11 mouse cellular contexts compared by ENCODE assay signal in genomic region chr11:95631301-95631700, GRCm38 (mm10). TPM values are rescaled to one million over a fixed set of nuclear protein-coding genes. Genes with fewer than 3 reads are reported as not detected.
DNase-seq lines count a peak whose midpoint lies in the region; ATAC-seq lines count a peak whose summit lies in the region.
"Had no signal": no experiment of that assay in that cellular context is flagged by ENCODE, and none has a peak within 500 bp of the region (broad histone marks: within the 10 kb centered on the region; RNA-seq: fewer than 3 reads in every experiment).

No protein-coding gene starts in this region.

- H3K27me3 ChIP-seq in forebrain, embryonic 10.5 days (ENCODE audit: poor library complexity, severe bottlenecking), result peaks cover 53% of the 10 kb centered on the region
- H3K27me3 ChIP-seq in forebrain, embryonic 13.5 days, result peaks cover 15% of the 10 kb centered on the region; the same call in 1 of the 2 replicates
- peaks cover 53% of the 10 kb centered on the region for H3K27me3 ChIP-seq in liver, embryonic 12.5 days (replicated peaks)
- H3K27me3 ChIP-seq in embryonic facial prominence, embryonic 15.5 days, result no peaks in the 10 kb centered on the region; the same call in none of the 2 replicates
- H3K27me3 ChIP-seq in neural tube, embryonic 11.5 days (ENCODE audit: control insufficient read depth, insufficient read depth, low read length), result no peaks in the 10 kb centered on the region

- H3K9me3 ChIP-seq in forebrain, embryonic 10.5 days, result no peaks in the 10 kb centered on the region
- no peaks in the 10 kb centered on the region for H3K9me3 ChIP-seq in forebrain, embryonic 13.5 days (replicated peaks)
- H3K9me3 ChIP-seq in liver, embryonic 12.5 days (replicated peaks), result no peaks in the 10 kb centered on the region
- no peaks in the 10 kb centered on the region for H3K9me3 ChIP-seq in embryonic facial prominence, embryonic 15.5 days (replicated peaks)
- H3K9me3 ChIP-seq in neural tube, embryonic 11.5 days (ENCODE audit: control insufficient read depth, low read length), result no peaks in the 10 kb centered on the region
- H3K9me3 ChIP-seq: liver, embryonic 15.5 days had no signal

- no peaks in the 10 kb centered on the region for H3K36me3 ChIP-seq in forebrain, embryonic 10.5 days (replicated peaks)
- no peaks in the 10 kb centered on the region for H3K36me3 ChIP-seq in forebrain, embryonic 13.5 days (ENCODE audit: poor library complexity, severe bottlenecking)
- H3K36me3 ChIP-seq in liver, embryonic 12.5 days, result no peaks in the 10 kb centered on the region
- no peaks in the 10 kb centered on the region for H3K36me3 ChIP-seq in embryonic facial prominence, embryonic 15.5 days
- no peaks in the 10 kb centered on the region for H3K36me3 ChIP-seq in neural tube, embryonic 11.5 days (ENCODE audit: control insufficient read depth, insufficient read depth, low read length)
- H3K36me3 ChIP-seq: liver, embryonic 15.5 days had no signal

- no peak for DNase-seq in forebrain, embryonic 10.5 days (ENCODE audit: extremely low spot score, low spot score)
- peak; percentile 19 for DNase-seq in liver
- DNase-seq in neural tube, embryonic 11.5 days (ENCODE audit: low spot score), result no peak
- no peak for DNase-seq in ovary, postnatal 14 days (ENCODE audit: low spot score)
- DNase-seq in thymus, postnatal 4 days, result no peak
- DNase-seq: cerebellum, adult 8-10 months; heart, adult 2 months had no signal

- H3K4me2 ChIP-seq in forebrain, embryonic 13.5 days, result no peak overlapping the region
- no peak overlapping the region for H3K4me2 ChIP-seq in liver, embryonic 12.5 days
- 0 out of 2 replicates have a peak overlapping the region, but pooled peaks have one; percentile 15 for H3K4me2 ChIP-seq in embryonic facial prominence, embryonic 15.5 days (replicated peaks)
- H3K4me2 ChIP-seq in neural tube, embryonic 11.5 days (ENCODE audit: low read depth), result no peak overlapping the region
- H3K4me2 ChIP-seq: liver, embryonic 15.5 days had no signal

- peaks cover 52% of the 10 kb centered on the region for H3K4me1 ChIP-seq in forebrain, embryonic 10.5 days
- peaks cover 9% of the 10 kb centered on the region for H3K4me1 ChIP-seq in forebrain, embryonic 13.5 days
- 0 out of 2 replicates have a peak, but pooled peaks cover 8% of the 10 kb centered on the region for H3K4me1 ChIP-seq in liver, embryonic 12.5 days
- H3K4me1 ChIP-seq in embryonic facial prominence, embryonic 15.5 days, result peaks cover 41% of the 10 kb centered on the region
- peaks cover 3% of the 10 kb centered on the region; the same call in 1 of the 2 replicates for H3K4me1 ChIP-seq in neural tube, embryonic 11.5 days (ENCODE audit: control insufficient read depth, insufficient read depth, low read length)
- H3K4me1 ChIP-seq: liver, embryonic 15.5 days had no signal

- no peak overlapping the region for H3K4me3 ChIP-seq in forebrain, embryonic 10.5 days
- no peak overlapping the region for H3K4me3 ChIP-seq in forebrain, embryonic 13.5 days
- no peak overlapping the region for H3K4me3 ChIP-seq in liver, embryonic 12.5 days
- H3K4me3 ChIP-seq in embryonic facial prominence, embryonic 15.5 days (replicated peaks), result no peak overlapping the region
- H3K4me3 ChIP-seq in neural tube, embryonic 11.5 days (ENCODE audit: low read depth, low read length), result no peak overlapping the region
- H3K4me3 ChIP-seq: heart, adult 2 months; liver, embryonic 15.5 days had no signal

- ATAC-seq in forebrain, embryonic 13.5 days, result no peak
- no peak for ATAC-seq in liver, embryonic 12.5 days
- ATAC-seq in embryonic facial prominence, embryonic 15.5 days (ENCODE audit: insufficient number of reproducible peaks, low FRiP score, low TSS enrichment, low read depth), result peak; percentile 72
- no peak for ATAC-seq in neural tube, embryonic 11.5 days (ENCODE audit: insufficient read depth, low FRiP score, low TSS enrichment)

- no peak overlapping the region for H3K9ac ChIP-seq in forebrain, embryonic 13.5 days
- no peak overlapping the region for H3K9ac ChIP-seq in liver, embryonic 12.5 days
- H3K9ac ChIP-seq in embryonic facial prominence, embryonic 15.5 days, result no peak overlapping the region
- H3K9ac ChIP-seq in neural tube, embryonic 11.5 days (ENCODE audit: low read length), result no peak overlapping the region
- H3K9ac ChIP-seq: liver, embryonic 15.5 days had no signal

- H3K27ac ChIP-seq in forebrain, embryonic 10.5 days, result peak overlapping the region; percentile 78
- H3K27ac ChIP-seq in forebrain, embryonic 13.5 days, result no peak overlapping the region
- no peak overlapping the region for H3K27ac ChIP-seq in liver, embryonic 12.5 days
- H3K27ac ChIP-seq in embryonic facial prominence, embryonic 15.5 days (replicated peaks), result peak overlapping the region; percentile 77
- H3K27ac ChIP-seq in neural tube, embryonic 11.5 days (ENCODE audit: low read depth, low read length), result peak overlapping the region; percentile 34; the same call in 1 of the 2 replicates
- H3K27ac ChIP-seq: heart, adult 2 months; liver, embryonic 15.5 days had no signal

- WGBS in forebrain, embryonic 10.5 days, result 59% methylated on average over 4 of the region's 4 CpGs
- 82% methylated on average over 4 of the region's 4 CpGs for WGBS in forebrain, embryonic 13.5 days
- 64% methylated on average over 4 of the region's 4 CpGs for WGBS in liver, embryonic 12.5 days (ENCODE audit: insufficient replicate concordance)
- WGBS in embryonic facial prominence, embryonic 15.5 days, result 14% methylated on average over 4 of the region's 4 CpGs
- 55% methylated on average over 4 of the region's 4 CpGs for WGBS in neural tube, embryonic 11.5 days

RNA-seq across cellular contexts. Expression of gene Phb, which starts 35.5 kb away (rescaled TPM):
- 273 and 276 TPM in 2 replicates for polyA plus RNA-seq in forebrain, embryonic 10.5 days (2016; fragmentation: Nextera tagmentation; extraction: Ambion mirVana)
- 187 and 188 TPM in 2 replicates for polyA plus RNA-seq in forebrain, embryonic 13.5 days (2015; fragmentation: Nextera tagmentation; extraction: Ambion mirVana)
- 205 and 206 TPM in 2 replicates for polyA plus RNA-seq in liver, embryonic 12.5 days (2016; fragmentation: Nextera tagmentation; extraction: Ambion mirVana)
- 162 and 186 TPM in 2 replicates for polyA plus RNA-seq in embryonic facial prominence, embryonic 15.5 days (2015; fragmentation: Nextera tagmentation; extraction: Ambion mirVana)
- 226 and 230 TPM in 2 replicates for polyA plus RNA-seq in neural tube, embryonic 11.5 days (2014; fragmentation: Nextera tagmentation; extraction: Ambion mirVana)

RNA-seq across cellular contexts. Expression of gene Ngfr, which starts 43.8 kb away (rescaled TPM):
- 12.3 and 14.6 TPM in 2 replicates for polyA plus RNA-seq in forebrain, embryonic 10.5 days (2016; fragmentation: Nextera tagmentation; extraction: Ambion mirVana)
- polyA plus RNA-seq in forebrain, embryonic 13.5 days (2015; fragmentation: Nextera tagmentation; extraction: Ambion mirVana), result 6.3 and 7.5 TPM in 2 replicates
- polyA plus RNA-seq in liver, embryonic 12.5 days (2016; fragmentation: Nextera tagmentation; extraction: Ambion mirVana), result 4.8 and 5.9 TPM in 2 replicates
- polyA plus RNA-seq in embryonic facial prominence, embryonic 15.5 days (2015; fragmentation: Nextera tagmentation; extraction: Ambion mirVana), result 48.1 and 48.8 TPM in 2 replicates
- polyA plus RNA-seq in neural tube, embryonic 11.5 days (2014; fragmentation: Nextera tagmentation; extraction: Ambion mirVana), result 92.0 and 97.6 TPM in 2 replicates

Comparison
In these comparisons a context has a peak if more than half of its experiments do, and no peak if none do; other contexts are left out.
1. H3K27ac ChIP-seq: peak in forebrain, embryonic 10.5 days (single experiment), embryonic facial prominence, embryonic 15.5 days (single experiment) and neural tube, embryonic 11.5 days (single experiment); none in forebrain, embryonic 13.5 days (single experiment) and liver, embryonic 12.5 days (single experiment).